Mouse (Mus musculus) liver, adult 2 months (tissue): ENCODE measurements around the gene Mtor.

ENCODE experiments used
- CTCF ChIP-seq: fragments of 200-500 bp; IDR thresholded peaks from 2 replicates; pipeline ENCODE4 v1.5.1; 2011; ENCODE audit warnings: low read depth, low read length, control low read depth
- POLR2A ChIP-seq: fragments of 200-500 bp; IDR thresholded peaks from 2 replicates; pipeline ENCODE4 v1.6.1; 2011; ENCODE audit warnings: low read length, control low read depth; ENCODE audit not compliant: insufficient read depth; ENCODE audit errors: extremely low read depth

DNA sequence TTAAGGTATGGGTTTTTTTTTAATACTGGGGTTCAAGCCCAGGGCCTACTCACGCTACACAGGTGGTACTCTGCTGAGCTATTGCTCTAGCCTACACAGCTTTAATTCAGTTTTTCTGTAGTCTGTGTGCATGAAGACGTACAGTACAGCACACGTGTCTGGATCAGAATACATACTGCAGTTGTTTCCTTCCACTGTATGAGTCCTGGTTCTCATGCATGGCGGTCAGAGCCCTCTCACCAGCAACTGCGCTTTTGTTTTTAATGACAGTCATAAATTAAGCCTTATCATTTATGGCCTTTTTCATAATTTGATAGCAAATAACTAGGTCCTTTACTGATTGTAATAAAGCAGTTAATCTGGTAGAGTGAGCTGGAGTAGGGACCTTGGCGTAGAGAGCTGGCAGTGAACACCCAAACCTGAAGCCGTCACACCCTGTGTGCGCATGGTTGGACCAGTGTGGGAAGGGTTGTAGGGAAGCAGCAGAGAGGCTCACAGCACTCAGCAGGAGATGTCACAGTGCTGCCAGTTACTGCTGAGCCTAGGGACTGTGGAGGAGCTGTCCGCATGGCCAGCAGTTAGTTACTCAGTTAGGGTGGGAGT is 122.4 kb downstream of the Mtor start:
- TF ChIP-seq POLR2A (no peak), CTCF (no peak)
